Mouse (Mus musculus) midbrain, embryonic 12.5 days (tissue): ENCODE measurements at regions not wholly inside any gene's neighbourhood (a gene's known extent, or its start where the extent isn't known, plus 50 kb on each side); places are given as distances from the start of the nearest gene placed in this dataset.
A peak's percentile ranks its signal among the peaks of the same experiment; 100 is the strongest.

Source experiments
- ATAC-seq: fragments of 200-750 bp; cut with Nextera tagmentation; 2 replicates; pipeline ENCODE4 v1.8.0; 2017; ENCODE audit warnings: low read depth, moderate TSS enrichment, moderate library complexity; ENCODE audit not compliant: low FRiP score
- H3K27ac ChIP-seq: fragments of 300-500 bp; sonication (generic); replicated peaks from 2 replicates; pipeline ENCODE4 v1.5.1; 2016; ENCODE audit warnings: mild to moderate bottlenecking
- H3K27me3 ChIP-seq: fragments of 300-500 bp; sonication (generic); 2 replicates; pipeline ENCODE4 v1.6.1; 2016; ENCODE audit warnings: mild to moderate bottlenecking
- H3K36me3 ChIP-seq: fragments of 300-500 bp; sonication (generic); 2 replicates; pipeline ENCODE4 v1.6.1; 2016
- H3K4me1 ChIP-seq: fragments of 300-500 bp; sonication (generic); 2 replicates; pipeline ENCODE4 v1.6.1; 2016
- H3K4me2 ChIP-seq: fragments of 300-500 bp; sonication (generic); replicated peaks from 2 replicates; pipeline ENCODE4 v1.6.1; 2016; ENCODE audit warnings: mild to moderate bottlenecking, moderate library complexity
- H3K4me3 ChIP-seq: fragments of 300-500 bp; sonication (generic); 2 replicates; pipeline ENCODE4 v1.5.1; 2016; ENCODE audit warnings: mild to moderate bottlenecking
- H3K9ac ChIP-seq: fragments of 300-500 bp; sonication (generic); replicated peaks from 2 replicates; pipeline ENCODE4 v1.6.1; 2016; ENCODE audit warnings: mild to moderate bottlenecking, moderate library complexity
- H3K9me3 ChIP-seq: fragments of 300-500 bp; sonication (generic); 2 replicates; pipeline ENCODE4 v1.6.1; 2016; ENCODE audit warnings: mild to moderate bottlenecking
- WGBS: fragments of 180-500 bp; shearing (Covaris S2); methylation state at CpG from one replicate; pipeline ENCODE4 v1.1.7; 2016; 5-methylcytosine and 5-hydroxymethylcytosine counted together

DNA sequence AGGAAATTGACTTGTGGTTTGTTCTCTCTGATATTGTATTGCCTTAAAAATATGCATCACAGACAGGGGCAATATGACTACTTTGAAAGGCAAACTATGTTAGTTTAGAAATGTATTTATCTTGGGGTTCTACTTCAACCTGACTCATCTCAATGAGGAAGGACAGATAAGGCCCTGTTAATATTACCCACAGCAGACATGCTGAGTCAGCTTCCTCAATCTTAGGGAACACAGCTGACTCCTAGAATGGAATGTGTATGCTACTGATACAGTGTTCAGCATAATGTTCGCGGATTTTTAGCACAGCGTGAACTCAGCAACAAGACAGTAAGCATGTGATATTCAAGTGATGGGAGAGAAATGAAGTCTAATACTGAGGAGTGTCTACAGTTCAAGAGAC, 807.5 kb upstream of the Aga start:
- H3K36me3 ChIP-seq, result no peaks in the 10 kb centered on the region
- WGBS, result 97% methylated on average over 3 of the region's 3 CpGs
- H3K4me1 ChIP-seq, result no peaks in the 10 kb centered on the region
- no peak overlapping the region for H3K27ac ChIP-seq
- ATAC-seq, result no peak
- no peak overlapping the region for H3K9ac ChIP-seq
- H3K27me3 ChIP-seq, result no peaks in the 10 kb centered on the region
- no peak overlapping the region for H3K4me3 ChIP-seq
- no peaks in the 10 kb centered on the region for H3K9me3 ChIP-seq
- no peak overlapping the region for H3K4me2 ChIP-seq

DNA sequence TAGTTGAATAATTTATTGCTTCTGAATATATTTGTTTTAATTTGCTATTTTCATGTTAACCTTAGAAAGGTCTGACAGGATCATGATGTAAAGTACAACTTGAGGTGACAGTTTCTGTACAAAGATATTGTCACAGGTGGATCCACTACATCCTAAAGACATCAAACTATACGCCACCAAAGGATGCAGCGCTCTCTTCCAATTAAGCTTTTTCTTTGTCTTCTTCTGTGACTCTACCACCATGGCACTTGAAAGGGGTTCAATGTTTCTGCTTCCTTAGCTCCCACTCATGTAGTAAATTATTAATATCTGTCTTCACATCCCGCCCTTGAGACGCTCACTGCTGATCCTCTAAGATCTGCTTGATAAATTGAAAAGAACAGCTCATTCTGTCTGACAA, 779.4 kb upstream of the Aga start:
- H3K4me1 ChIP-seq, result no peaks in the 10 kb centered on the region
- H3K9ac ChIP-seq, result no peak overlapping the region
- H3K4me2 ChIP-seq, result no peak overlapping the region
- H3K9me3 ChIP-seq, result no peaks in the 10 kb centered on the region
- H3K4me3 ChIP-seq, result no peak overlapping the region
- 0 out of 2 replicates have a peak, but pooled peaks have one; percentile 34 for ATAC-seq
- no peak overlapping the region for H3K27ac ChIP-seq
- H3K36me3 ChIP-seq, result no peaks in the 10 kb centered on the region
- 84% methylated on average over 4 of the region's 4 CpGs for WGBS
- H3K27me3 ChIP-seq, result no peaks in the 10 kb centered on the region
